Comparison of ENCODE assay signal across 9 mouse cellular contexts in genomic region chr2:128140183-128140582, GRCm38 (mm10). TPM values are rescaled to one million over a fixed set of nuclear protein-coding genes. Genes with fewer than 3 reads are reported as not detected.
A peak's percentile ranks its signal among the peaks of the same experiment; 100 is the strongest.
DNase-seq lines count a peak whose midpoint lies in the region; ATAC-seq and TF ChIP-seq lines count a peak whose summit lies in the region.
"Had no signal": no experiment of that assay in that cellular context is flagged by ENCODE, and none has a peak within 500 bp of the region (broad histone marks: within the 10 kb centered on the region; RNA-seq: fewer than 3 reads in every experiment).

No protein-coding gene starts in this region.

- no peaks in the 10 kb centered on the region for H3K27me3 ChIP-seq in heart, embryonic 15.5 days
- H3K27me3 ChIP-seq in midbrain, embryonic 12.5 days, result no peaks in the 10 kb centered on the region
- H3K27me3 ChIP-seq in midbrain, embryonic 11.5 days (ENCODE audit: control insufficient read depth, insufficient read depth, low read length), result no peaks in the 10 kb centered on the region
- H3K27me3 ChIP-seq in hindbrain, postnatal 0 days (ENCODE audit: insufficient read depth, low read length), result no peaks in the 10 kb centered on the region
- H3K27me3 ChIP-seq: embryonic facial prominence, embryonic 15.5 days had no signal

- no peak overlapping the region for H3K4me3 ChIP-seq in heart, embryonic 15.5 days
- no peak overlapping the region for H3K4me3 ChIP-seq in midbrain, embryonic 12.5 days
- H3K4me3 ChIP-seq in midbrain, embryonic 11.5 days (ENCODE audit: low read depth, low read length), result no peak overlapping the region
- H3K4me3 ChIP-seq in hindbrain, postnatal 0 days (ENCODE audit: low read length), result no peak overlapping the region
- H3K4me3 ChIP-seq: embryonic facial prominence, embryonic 15.5 days had no signal

- no peaks in the 10 kb centered on the region for H3K9me3 ChIP-seq in heart, embryonic 15.5 days (replicated peaks)
- H3K9me3 ChIP-seq in midbrain, embryonic 12.5 days, result no peaks in the 10 kb centered on the region
- no peaks in the 10 kb centered on the region for H3K9me3 ChIP-seq in midbrain, embryonic 11.5 days (ENCODE audit: control insufficient read depth, low read length)
- no peaks in the 10 kb centered on the region for H3K9me3 ChIP-seq in hindbrain, postnatal 0 days (ENCODE audit: low read length)
- H3K9me3 ChIP-seq: embryonic facial prominence, embryonic 15.5 days had no signal

- H3K27ac ChIP-seq in heart, embryonic 15.5 days, result peak overlapping the region; percentile 41; the same call in 1 of the 2 replicates
- peak overlapping the region; percentile 58; the same call in 1 of the 2 replicates for H3K27ac ChIP-seq in midbrain, embryonic 12.5 days (replicated peaks)
- no peak overlapping the region for H3K27ac ChIP-seq in midbrain, embryonic 11.5 days (ENCODE audit: low read depth, low read length)
- no peak overlapping the region for H3K27ac ChIP-seq in hindbrain, postnatal 0 days
- H3K27ac ChIP-seq: embryonic facial prominence, embryonic 15.5 days had no signal

- H3K4me2 ChIP-seq in heart, embryonic 15.5 days, result no peak overlapping the region
- H3K4me2 ChIP-seq in midbrain, embryonic 12.5 days (replicated peaks), result no peak overlapping the region
- H3K4me2 ChIP-seq in midbrain, embryonic 11.5 days, result no peak overlapping the region
- peak overlapping the region; percentile 25; the same call in 1 of the 2 replicates for H3K4me2 ChIP-seq in hindbrain, postnatal 0 days (ENCODE audit: low read depth, low read length)
- H3K4me2 ChIP-seq: embryonic facial prominence, embryonic 15.5 days had no signal

- no peak for DNase-seq in heart, adult 8-10 months (ENCODE audit: low spot score)
- DNase-seq in midbrain, embryonic 11.5 days (ENCODE audit: low spot score, missing footprints), result no peak
- no peak for DNase-seq in hindbrain, postnatal 0 days (ENCODE audit: low spot score)
- DNase-seq in lung, postnatal 4 days, result no peak
- no peak for DNase-seq in gastrocnemius, adult 18-20 months (ENCODE audit: low spot score)
- DNase-seq: adrenal gland, postnatal 25 days had no signal

- 75% methylated on average over 3 of the region's 3 CpGs for WGBS in heart, embryonic 15.5 days
- 79% methylated on average over 3 of the region's 3 CpGs for WGBS in midbrain, embryonic 12.5 days
- 88% methylated on average over 3 of the region's 3 CpGs for WGBS in midbrain, embryonic 11.5 days
- 81% methylated on average over 3 of the region's 3 CpGs for WGBS in hindbrain, postnatal 0 days

- peaks cover 68% of the 10 kb centered on the region for H3K4me1 ChIP-seq in heart, embryonic 15.5 days (replicated peaks)
- peaks cover 15% of the 10 kb centered on the region for H3K4me1 ChIP-seq in midbrain, embryonic 12.5 days
- peaks cover 3% of the 10 kb centered on the region; the same call in 1 of the 2 replicates for H3K4me1 ChIP-seq in midbrain, embryonic 11.5 days (ENCODE audit: control insufficient read depth, insufficient read depth, low read length)
- peaks cover 8% of the 10 kb centered on the region for H3K4me1 ChIP-seq in hindbrain, postnatal 0 days (ENCODE audit: insufficient read depth, low read length)

- TF ChIP-seq CTCF in hindbrain, postnatal 0 days (IDR thresholded peaks at IDR 0.05; ENCODE audit: low read depth), result no peak

- no peak overlapping the region for H3K9ac ChIP-seq in heart, embryonic 15.5 days
- H3K9ac ChIP-seq in midbrain, embryonic 12.5 days (replicated peaks), result no peak overlapping the region
- no peak overlapping the region for H3K9ac ChIP-seq in midbrain, embryonic 11.5 days (ENCODE audit: low read length)
- no peak overlapping the region for H3K9ac ChIP-seq in hindbrain, postnatal 0 days (replicated peaks; ENCODE audit: low read length)
- H3K9ac ChIP-seq: embryonic facial prominence, embryonic 15.5 days had no signal

- H3K36me3 ChIP-seq in heart, embryonic 15.5 days, result peaks cover 7% of the 10 kb centered on the region
- H3K36me3 ChIP-seq in midbrain, embryonic 12.5 days, result peaks cover 14% of the 10 kb centered on the region; the same call in 1 of the 2 replicates
- H3K36me3 ChIP-seq in midbrain, embryonic 11.5 days (ENCODE audit: control insufficient read depth, insufficient read depth, low read length), result peaks cover 3% of the 10 kb centered on the region
- no peaks in the 10 kb centered on the region for H3K36me3 ChIP-seq in hindbrain, postnatal 0 days (ENCODE audit: insufficient read depth, low read length)

- ATAC-seq in heart, embryonic 15.5 days (replicated peaks; ENCODE audit: insufficient number of reproducible peaks, insufficient read depth, low FRiP score, low read depth), result no peak
- ATAC-seq in midbrain, embryonic 12.5 days (ENCODE audit: low FRiP score, low read depth), result no peak
- no peak for ATAC-seq in midbrain, embryonic 11.5 days (ENCODE audit: low FRiP score)
- no peak; the same call in 1 of the 2 replicates for ATAC-seq in hindbrain, postnatal 0 days

RNA-seq across cellular contexts. Expression of gene Bcl2l11, which starts 14.3 kb away (rescaled TPM):
- polyA plus RNA-seq in heart, embryonic 15.5 days (2015; fragmentation: Nextera tagmentation; extraction: Ambion mirVana), result 21.0 and 21.4 TPM in 2 replicates
- 10 to 100 TPM in 2 of 4 experiments, 1 to 10 TPM in 2; 7.6 to 16.4 (median 11.3) TPM for total RNA-seq in heart, adult 8-10 months (2022)
- 21.6 and 24.7 TPM in 2 replicates for polyA plus RNA-seq in midbrain, embryonic 12.5 days (2016; fragmentation: Nextera tagmentation; extraction: Ambion mirVana)
- polyA plus RNA-seq in midbrain, embryonic 11.5 days (2014; fragmentation: Nextera tagmentation; extraction: Ambion mirVana), result 15.1 and 16.9 TPM in 2 replicates
- 11.3 and 15.9 TPM in 2 replicates for total RNA-seq in hindbrain, postnatal 0 days (2014; rRNA removed)
- polyA plus RNA-seq in hindbrain, postnatal 0 days (2015; fragmentation: Nextera tagmentation; extraction: Ambion mirVana), result 7.8 and 7.9 TPM in 2 replicates
- total RNA-seq in gastrocnemius, adult 18-20 months (2021), result 1 to 10 TPM; 5.4 to 9.9 TPM

Comparison
In these comparisons a context has a peak if more than half of its experiments do, and no peak if none do; other contexts are left out.
1. H3K27ac ChIP-seq: peak in heart, embryonic 15.5 days (single experiment) and midbrain, embryonic 12.5 days (single experiment); none in midbrain, embryonic 11.5 days (single experiment) and hindbrain, postnatal 0 days (single experiment).